Mouse (Mus musculus): ENCODE results near the gene Sypl.

DNA sequence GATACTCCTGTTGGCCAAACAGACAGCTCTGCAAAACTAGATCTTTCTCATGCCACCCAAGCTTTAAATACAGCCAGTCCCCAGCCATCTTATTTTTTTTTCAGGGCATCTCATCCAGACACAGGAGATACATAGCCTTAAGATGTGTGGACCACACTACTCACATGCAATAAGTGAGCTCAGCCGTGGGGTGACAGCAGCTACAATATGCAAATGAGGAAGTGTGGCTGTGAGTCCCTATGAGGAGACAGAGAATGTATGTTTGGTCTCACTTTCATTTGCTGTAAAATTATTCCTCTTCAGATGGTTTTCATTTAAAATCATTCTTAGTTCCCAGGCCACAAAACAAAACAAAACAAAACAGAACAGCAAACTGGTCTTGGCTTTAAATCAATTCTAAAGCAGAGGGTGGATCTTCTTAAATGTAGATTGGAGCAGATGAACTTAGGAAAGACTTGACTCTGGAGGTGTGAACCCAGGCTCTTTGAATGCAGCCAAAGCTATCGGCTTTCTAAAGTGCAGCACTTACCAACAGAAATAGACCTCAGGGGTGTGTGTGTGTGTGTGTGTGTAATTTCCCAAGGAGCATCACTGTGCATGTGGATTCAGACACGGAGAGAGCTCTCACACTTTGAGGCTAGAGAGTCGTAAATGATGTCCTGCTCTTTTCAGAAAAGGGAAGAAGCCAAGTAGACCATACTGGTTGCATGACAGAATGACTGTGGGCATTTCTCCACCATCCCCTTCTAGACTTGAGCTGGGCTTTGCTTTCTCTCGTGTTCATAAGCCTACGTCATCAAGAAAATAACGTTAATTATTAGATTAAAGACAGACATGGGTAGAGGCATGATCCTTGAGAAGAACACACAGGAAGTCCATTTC, 63.4 kb downstream of the Sypl start:
- TF ChIP-seq CTCF (IDR thresholded peaks at IDR 0.05; ENCODE audit: borderline replicate concordance, insufficient read depth, low read depth, low read length) (no peak), POLR2A (IDR thresholded peaks at IDR 0.05; ENCODE audit: borderline replicate concordance, insufficient read depth, low read length) (no peak)
